Mouse (Mus musculus) heart, postnatal 14 days (tissue): ENCODE measurements at regions not wholly inside any gene's neighbourhood (a gene's known extent, or its start where the extent isn't known, plus 50 kb on each side); places are given as distances from the start of the nearest gene placed in this dataset.

Experiments
- DNase-seq, 2 experiments: peaks; one replicate each; pipeline ENCODE4 v3.0.0; 2021 to 2022
- intact Hi-C: fragments of 180-260 bp; cut with DNase I; formaldehyde crosslinking; loops from one replicate; pipeline ENCODE4 v1.15.1; 2025

DNA sequence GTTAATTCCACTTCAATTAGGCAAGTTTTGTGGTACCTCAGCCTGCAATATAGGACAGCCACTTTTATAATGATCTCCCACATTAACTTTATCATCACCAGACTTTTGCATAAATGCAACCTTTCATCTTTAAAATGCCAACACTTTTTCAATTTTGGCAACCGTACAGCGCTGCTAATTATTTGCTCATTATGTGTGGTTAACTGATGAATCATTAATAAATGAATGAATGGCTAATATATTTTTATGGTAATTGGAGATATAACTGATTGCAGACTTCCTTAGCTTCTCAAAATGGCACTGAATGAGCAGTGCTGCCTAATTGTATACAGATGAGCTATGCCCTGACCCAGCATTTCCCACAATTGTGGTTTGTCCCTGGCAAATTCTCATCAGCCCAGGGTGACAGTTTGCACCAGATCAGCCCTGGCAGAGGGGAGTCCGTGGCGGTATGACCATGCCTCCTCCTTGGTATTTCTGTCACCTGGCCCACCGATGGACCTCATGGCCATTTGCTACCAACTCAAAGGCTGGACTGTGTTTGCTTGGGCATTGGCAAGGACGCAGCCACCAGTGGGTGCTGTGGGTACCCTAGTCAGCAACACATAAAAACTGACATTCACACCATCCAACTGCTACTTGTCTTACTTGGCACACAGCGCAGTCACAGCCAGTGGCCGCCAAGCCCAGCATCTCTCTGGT, 173.7 kb upstream of the Lmo4 start:
- intact Hi-C loops: no loop called here

DNA sequence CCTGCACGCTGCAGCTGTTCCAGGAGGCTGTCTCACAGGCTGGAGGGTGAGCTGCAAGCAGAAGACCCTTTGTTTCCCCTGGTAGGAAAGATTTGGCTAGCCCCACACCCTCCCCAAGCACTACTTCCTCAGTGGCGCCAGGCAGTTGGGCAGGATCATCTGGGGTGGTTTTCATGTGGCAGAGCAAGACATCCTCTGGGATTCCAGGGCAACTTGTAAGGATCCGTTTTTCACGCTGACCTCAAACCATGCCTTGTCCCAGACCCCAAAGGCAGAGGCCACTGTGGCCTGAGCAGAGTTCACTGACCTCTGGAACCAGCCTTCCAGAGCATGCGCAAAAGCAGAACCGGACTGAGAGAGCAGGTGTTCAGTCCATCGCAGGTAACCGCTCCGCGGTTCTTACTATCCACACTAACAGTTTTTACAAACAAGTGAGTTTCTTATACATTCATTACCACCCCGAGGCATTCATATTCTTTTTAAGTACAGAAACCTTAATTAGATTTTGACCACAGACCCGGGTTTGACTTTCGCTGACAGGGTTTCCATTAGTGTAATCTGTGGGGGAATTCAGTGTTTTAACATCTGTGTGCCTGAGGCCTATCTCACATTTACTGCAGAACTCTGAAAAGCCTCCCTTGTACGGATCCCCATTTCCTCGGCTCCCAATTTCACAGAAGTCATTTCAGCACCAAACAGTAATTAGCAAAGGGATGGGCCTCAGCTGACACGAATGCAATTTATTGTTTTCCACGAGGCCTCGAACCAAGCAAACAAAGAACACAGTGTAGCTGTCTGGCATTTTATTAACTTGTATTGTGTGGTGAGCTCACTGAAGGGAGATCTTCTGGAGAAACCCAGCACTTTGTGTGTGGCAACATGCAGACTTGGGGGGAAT, 172.9 kb upstream of the Lmo4 start:
- DNase-seq: no peak
- intact Hi-C loops: no loop called here

More for the DNA sequence above, 173.7 kb upstream of the Lmo4 start:
- DNase-seq: no peak

DNA sequence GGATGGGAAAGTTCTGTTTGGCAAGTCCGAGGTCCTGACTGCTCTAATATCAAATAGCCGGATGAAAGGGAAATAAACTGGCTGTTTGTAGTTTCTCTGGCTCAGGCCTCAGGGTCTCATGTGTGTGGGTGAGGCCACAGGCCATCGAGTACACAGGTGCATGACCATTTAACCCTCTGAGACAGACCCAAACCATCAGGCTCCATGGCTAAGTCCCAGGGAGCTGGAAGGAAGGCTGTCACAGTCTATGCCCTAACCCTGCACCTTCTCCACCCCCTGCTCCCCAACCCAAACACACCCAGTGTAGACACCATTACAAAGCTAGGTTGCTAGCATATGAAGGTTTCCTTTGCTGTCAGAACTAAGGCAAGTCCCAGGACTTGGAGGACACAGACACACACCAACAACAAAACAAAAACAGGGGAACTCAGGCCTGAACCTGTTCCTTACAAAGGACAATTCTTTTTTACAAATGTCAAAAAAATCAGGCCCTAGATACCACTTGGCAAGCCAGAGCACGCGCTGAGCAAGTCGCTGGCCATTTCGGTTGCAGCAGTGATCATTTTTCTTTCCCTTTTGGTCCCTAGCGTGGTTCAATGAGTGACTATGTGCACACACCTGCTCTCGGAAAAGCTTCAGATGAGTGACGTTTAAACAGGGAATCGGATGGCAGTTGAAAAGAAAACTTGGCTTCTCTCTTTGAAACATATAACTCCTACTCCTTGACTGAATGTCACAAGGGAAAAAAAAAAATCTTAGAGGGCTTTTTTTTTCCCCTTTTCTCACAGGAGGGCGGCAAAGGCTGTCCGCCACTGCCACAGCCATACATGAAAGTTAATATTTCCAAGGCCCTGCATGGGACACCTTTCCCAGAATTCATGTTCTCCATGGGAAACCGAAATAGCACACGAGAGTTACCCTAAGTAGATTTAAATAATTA, 171.7 kb upstream of the Lmo4 start:
- DNase-seq: no peak
- intact Hi-C loops: no loop called here

GRCm38 (mm10) chr3:144375725-144376412, 170.8 kb upstream of the Lmo4 start:
- intact Hi-C loops: no loop called here
- no peak for DNase-seq

GRCm38 (mm10) chr3:144368300-144368699, 163.3 kb upstream of the Lmo4 start:
- no peak for DNase-seq
- intact Hi-C loops: no loop called here

DNA sequence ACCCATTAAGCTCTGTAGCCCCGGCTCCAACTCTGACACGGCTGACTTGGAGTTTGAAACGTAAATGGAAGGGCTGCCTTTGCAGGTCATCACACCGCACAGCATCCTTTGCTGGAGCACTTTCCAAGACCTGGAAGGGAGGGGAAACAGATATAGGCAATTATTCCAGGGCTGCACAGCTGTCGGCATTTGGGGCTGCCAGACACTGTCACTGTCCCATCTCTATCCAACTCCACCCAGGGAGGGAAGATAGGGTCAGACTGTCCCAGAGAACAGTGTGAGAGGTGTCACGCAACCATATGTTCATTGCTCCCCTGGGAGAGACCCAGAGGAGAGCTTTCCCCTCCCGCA, 162.7 kb upstream of the Lmo4 start:
- DNase-seq: no peak
- intact Hi-C loops: no loop called here

DNA sequence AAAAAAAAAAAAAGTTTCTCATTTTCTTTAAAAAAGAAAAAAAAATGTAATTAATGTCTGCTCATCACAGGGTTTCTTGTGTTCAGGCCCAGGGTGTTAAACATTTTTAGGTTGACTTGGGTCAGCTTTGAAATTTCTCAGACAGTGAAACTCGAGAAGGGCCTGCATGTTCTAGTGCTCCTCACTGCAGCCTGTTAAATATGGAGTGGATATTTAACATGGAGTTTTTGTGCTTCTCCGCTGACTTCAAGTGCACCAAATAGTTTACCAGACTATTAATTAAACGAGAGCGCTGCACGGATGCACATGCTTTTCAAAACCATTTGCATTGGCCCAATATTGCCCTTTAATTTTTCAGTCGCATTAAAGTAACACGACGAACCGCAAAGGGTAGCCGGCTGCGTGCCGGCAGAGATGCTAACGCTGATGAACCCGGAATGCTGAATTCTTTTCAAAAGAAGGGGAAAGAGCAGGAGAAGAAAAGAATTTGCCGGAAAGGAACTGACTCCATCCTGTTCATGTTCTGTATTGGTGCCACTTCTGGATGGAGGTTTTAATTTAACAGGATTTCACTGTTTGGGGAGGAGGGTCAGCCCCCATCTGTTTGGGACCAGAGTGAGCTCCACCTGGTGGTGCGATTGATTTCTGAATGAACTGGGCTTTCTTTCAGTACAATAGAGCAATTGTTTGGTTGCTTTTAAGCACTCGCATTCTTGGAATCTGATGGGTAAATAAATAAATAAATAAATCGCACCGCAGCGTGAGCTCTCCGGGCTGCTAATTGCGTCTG, 162.2 kb upstream of the Lmo4 start:
- DNase-seq: no peak
- intact Hi-C loops: no loop called here

GRCm38 (mm10) chr3:144365894-144366293, 160.9 kb upstream of the Lmo4 start:
- intact Hi-C loops: no loop called here
- DNase-seq: no peak

- intact Hi-C loops: loop anchor here (5.0 kb wide), 1 partner anchor 35 kb away; no protein-coding TSS in a partner anchor
- DNase-seq: peak; percentile 55 to 64
Measured at GRCm38 (mm10) chr3:144362472-144362871, 157.5 kb upstream of the Lmo4 start.

GRCm38 (mm10) chr3:144361203-144361978, 156.4 kb upstream of the Lmo4 start:
- intact Hi-C loops: loop anchor here (5.0 kb wide), 1 partner anchor 36 kb away; no protein-coding TSS in a partner anchor

GRCm38 (mm10) chr3:144356948-144357295, 151.9 kb upstream of the Lmo4 start:
- intact Hi-C loops: no loop called here
- DNase-seq: no peak

More at GRCm38 (mm10) chr3:144361203-144361978, 156.4 kb upstream of the Lmo4 start:
- no peak for DNase-seq

DNA sequence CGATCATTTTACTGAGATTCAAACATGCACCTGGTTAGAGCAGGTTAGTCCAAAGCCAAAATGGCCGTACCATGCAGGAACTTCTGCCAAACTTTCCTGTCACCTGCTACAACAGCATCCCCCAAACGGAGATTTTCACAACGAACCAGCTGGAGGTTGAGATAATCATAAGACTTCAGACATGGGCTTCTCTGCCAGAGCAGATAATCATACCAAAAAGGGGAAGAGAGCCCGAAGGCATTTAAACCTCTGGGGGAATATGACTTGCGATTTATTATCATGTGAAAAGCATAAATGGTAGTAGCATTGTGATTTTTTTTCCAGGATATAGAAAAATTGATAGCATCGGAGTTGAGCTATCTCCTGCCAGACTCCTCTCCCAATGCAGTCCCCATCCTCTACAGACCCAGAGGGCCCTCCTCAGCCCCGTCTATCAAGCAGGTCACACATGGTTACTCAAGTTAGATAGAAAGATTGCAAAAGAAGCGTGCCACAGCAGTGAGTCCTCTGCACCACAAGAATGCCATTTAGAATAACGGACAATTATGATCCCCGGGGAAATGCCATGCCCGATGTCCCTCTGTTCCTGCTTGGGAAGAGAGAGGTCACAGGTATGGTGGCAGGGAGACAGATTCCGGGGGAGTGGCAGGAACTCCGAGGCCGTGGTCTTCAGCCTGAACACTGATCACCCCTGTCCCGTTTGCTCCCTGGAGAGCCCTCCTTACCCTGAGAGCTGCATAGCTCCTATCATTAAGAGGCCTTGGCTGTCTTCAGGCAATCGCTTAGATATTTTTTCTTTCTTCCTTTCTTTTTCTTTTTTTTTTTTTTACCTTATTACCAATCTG, 151.3 kb upstream of the Lmo4 start:
- no peak for DNase-seq
- intact Hi-C loops: no loop called here

DNA sequence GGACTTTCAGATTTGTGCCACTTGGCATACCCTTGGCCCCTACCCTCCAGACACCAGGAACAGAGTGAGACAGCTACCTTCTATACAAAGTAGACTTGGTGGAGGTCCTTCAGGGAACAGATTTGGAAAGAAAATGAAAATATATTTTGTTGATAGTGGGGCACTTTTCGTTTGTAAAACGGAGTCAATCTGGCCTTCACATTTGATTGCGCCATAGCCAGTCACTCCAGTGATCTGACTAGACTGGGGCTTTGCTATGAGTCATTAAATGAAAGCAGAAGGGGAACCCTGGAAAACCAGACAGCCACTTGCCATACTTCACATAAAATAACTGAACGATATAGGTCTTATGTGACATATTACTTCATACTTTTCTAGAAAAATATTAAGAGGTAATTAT, 147.5 kb upstream of the Lmo4 start:
- intact Hi-C loops: no loop called here
- DNase-seq: no peak

DNA sequence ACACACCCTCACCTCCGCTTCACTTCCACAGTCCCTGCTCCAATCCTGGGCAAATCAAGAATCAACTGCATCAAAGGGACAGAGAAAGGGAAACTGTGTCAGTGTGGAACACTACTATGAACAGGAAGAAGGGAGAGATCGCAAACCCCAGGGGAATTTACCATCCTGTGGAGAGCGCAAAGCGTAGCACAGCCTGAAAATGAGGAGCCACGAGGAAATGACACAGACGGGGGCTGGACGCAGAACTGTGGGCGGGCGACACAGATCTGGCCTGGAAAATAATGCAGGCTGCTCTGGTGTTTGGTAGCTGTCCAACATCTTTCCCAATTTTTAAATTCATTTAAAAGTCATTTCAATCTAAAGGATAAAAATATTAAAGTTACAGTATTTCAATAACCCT, 143.4 kb upstream of the Lmo4 start:
- intact Hi-C loops: no loop called here
- peak in 1 of 2 experiments; percentile 3 for DNase-seq

DNA sequence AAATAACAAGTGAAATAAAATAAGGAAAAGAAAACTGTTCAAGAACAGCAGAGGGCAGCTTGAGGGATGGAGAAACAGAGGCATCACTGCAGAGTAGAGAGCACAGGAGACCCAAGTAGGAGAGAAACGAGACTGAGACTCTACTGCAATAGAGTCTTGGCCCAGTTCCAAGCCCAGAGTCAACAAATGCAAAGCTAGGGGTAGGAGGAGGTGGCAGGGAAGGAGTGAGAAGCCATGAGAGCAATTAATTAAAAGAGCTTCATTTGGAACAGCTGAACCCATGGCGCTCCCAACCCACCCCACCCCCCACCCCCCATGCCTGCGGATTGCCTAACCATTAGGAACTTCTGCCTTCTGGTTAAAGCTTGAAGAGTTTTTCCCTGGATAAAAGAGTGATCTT, 130.2 kb upstream of the Lmo4 start:
- no peak for DNase-seq
- intact Hi-C loops: no loop called here

DNA sequence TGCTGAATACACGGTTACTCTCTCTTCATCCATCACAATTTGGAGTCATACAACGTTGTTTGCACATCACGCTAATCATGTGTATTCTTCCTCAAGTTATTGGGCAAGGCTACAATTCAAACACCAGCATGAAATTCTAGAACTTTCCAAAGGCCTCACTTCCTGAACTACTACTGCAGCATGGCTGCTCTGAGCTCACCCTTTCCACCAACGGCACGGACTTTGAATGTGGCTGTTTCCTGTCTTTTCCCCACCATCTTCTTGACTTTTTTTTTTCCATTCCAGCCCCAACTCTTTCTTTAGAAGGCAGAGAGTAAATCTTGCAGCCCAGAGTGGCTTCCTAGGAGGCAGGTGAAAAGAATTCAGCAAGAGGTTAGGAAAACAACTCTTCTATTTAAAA, 129.2 kb upstream of the Lmo4 start:
- no peak for DNase-seq
- intact Hi-C loops: no loop called here

- no peak for DNase-seq
- intact Hi-C loops: no loop called here
Measured at GRCm38 (mm10) chr3:144332353-144332752, 127.3 kb upstream of the Lmo4 start.

DNA sequence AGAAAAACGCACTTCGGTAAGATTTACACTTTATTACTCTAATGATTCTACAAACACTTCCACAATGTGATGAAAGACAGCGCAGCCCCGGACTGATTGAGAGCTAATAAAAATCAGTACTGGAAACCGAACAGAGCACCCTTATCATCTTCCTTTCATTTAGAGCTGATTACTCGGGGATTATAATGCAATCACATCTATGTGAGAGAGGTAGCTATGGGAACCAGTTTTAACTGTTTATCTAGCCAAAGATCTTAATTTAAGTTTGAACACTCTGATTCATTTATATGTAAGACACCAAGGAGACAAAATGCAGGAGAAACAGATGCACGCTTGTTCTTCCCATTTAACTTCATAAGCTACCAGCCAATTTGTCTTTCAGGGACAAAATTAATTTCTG, 124.1 kb upstream of the Lmo4 start:
- intact Hi-C loops: no loop called here
- no peak for DNase-seq
